Mouse (Mus musculus) adrenal gland, adult 8-10 months (tissue): Measurements from ENCODE around the gene Ccnf. TPM values are rescaled to one million over a fixed set of nuclear protein-coding genes. Genes with fewer than 3 reads are reported as not detected.

Experiments
- DNase-seq: peaks from one replicate; pipeline ENCODE4 v3.0.0; 2022
- microRNA-seq, 2 experiments: library from miRNA; unstranded; fragments of <30 nt; microRNA quantifications; one replicate each; pipeline ENCODE4 v1.2.0; 2022
- total RNA-seq, 4 experiments: library from RNA; stranded (reverse); gene quantifications; 2 replicates each; pipeline ENCODE4 v1.2.4; 2022

Ccnf gene
- total RNA-seq, 4 experiments from 2014 or later = 1.9 to 3.6 (median 2.7) TPM

DNA sequence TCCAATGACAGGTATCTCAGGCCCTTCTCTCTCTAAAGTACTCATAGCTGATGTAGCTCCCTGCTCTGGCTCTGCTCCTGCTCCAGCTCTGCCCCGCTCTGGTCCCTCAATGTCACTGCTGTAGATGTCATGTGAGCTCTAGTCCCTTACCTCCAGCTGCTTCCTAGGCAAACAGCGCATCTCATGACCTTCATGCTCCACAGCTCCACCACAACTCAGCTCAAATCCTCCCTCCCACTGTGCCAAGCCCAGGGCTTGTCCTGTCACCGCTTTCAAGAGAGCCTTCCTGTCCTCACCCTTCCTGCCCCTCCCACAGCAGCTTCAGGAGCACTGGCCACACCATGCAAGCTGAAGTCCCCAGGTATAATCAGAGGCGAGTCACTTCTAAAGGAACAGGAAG, 51.5 kb downstream of the Ccnf start:
- no peak for DNase-seq

- no peak for DNase-seq
Observed at GRCm38 (mm10) chr17:24199252-24199651, 52.0 kb downstream of the Ccnf start.

- no peak for DNase-seq
Observed at GRCm38 (mm10) chr17:24197032-24197824, 54.1 kb downstream of the Ccnf start.

- no peak for DNase-seq
Observed at GRCm38 (mm10) chr17:24195349-24195748, 55.9 kb downstream of the Ccnf start.

GRCm38 (mm10) chr17:24193769-24194168, 57.5 kb downstream of the Ccnf start:
- DNase-seq = no peak

GRCm38 (mm10) chr17:24193268-24193667, 58.0 kb downstream of the Ccnf start:
- no peak for DNase-seq

- no peak for DNase-seq
Observed at GRCm38 (mm10) chr17:24192848-24193247, 58.4 kb downstream of the Ccnf start.

DNA sequence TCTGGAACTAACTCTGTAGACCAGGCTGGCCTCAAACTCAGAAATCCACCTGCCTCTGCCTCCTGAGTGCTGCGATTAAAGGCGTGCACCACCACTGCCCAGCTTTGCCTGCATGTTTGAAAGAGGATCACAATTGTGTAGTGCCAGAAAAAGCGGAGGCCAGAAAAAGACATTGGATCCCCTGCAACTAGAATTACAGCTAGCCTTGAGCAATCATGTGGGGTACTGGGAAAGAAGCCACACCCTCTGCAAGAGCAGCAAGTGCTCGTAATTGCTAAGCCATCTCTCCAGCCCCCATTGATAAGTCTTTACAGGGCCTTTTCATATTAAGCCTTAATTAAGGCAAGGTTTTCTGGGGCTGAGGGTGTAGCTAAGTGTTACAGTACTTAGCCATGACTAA, 59.8 kb downstream of the Ccnf start:
- no peak for DNase-seq

DNA sequence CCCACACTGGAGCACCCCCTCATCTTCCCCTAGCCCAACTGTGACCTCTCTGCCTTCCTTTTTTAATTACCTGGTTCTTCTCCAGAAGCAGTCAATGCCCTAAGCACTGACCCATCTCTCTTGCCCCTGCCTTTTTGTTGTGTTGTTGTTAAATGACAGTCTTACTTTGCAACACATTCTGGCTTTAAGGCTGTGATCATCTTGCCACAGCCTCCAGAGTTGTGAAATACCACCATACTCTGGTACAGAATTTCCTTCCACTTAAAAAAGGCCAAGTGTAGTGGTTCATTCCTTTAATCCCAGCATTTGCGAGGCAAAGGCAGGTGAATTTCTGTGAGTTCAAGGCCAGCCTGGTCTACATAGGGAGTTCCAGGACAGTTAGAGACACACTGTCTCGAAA, 60.4 kb downstream of the Ccnf start:
- no peak for DNase-seq

GRCm38 (mm10) chr17:24174259-24174658, 77.0 kb downstream of the Ccnf start:
- no peak for DNase-seq

DNA sequence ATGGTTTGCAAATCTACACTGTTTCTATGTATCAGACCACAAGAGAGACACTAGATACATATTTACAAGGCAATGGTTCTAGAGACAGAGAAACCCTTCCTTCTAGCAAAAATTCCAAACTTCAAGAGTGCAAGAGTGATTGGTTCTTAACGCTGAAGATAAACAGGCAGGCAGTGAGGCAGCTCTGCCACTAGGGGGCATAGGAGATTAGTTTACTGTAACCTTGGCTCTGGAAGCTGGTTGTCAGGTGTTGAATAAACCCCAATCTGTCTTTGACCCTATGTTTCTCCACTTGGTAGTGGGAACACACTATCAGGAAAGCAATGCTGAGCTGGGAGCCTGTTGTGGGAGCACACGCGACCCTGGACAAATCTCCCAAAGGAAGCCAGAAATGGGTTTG, 77.9 kb downstream of the Ccnf start:
- DNase-seq = peak; percentile 42

Small RNA genes within 50 kb of the gene (microRNA-seq; reads per million reads assigned to microRNA genes)
- gene Mir5134 = 0.17 to 1.1 reads per million in 2 experiments
- gene Mir6965 = 0 reads per million in 2 experiments

Other genes with a start within 250 kb of the Ccnf start
- gene Prss27, start 213.3 kb downstream of the Ccnf start, total RNA-seq = under 1 TPM in 1 of 4 experiments, not detected in 3; 0.70 TPM
- gene Kctd5, start 178.0 kb downstream of the Ccnf start, total RNA-seq = 10 to 100 TPM; 13.7 to 17.7 (median 15.1) TPM
- gene Pdpk1, start 100.6 kb downstream of the Ccnf start, total RNA-seq = 10 to 100 TPM; 46.0 to 63.6 (median 61.9) TPM
- gene Amdhd2, start 87.7 kb downstream of the Ccnf start, total RNA-seq = 10 to 100 TPM; 39.3 to 64.9 (median 50.3) TPM
- gene Atp6v0c, start 81.8 kb downstream of the Ccnf start, total RNA-seq = 100 to 1,000 TPM; 416 to 520 (median 442) TPM
- gene Tbc1d24, start 45.9 kb downstream of the Ccnf start, total RNA-seq = 10 to 100 TPM; 18.8 to 24.3 (median 23.8) TPM
- 1 to 10 TPM; 1.7 to 4.2 (median 2.9) TPM for gene Ntn3, start 42.0 kb downstream of the Ccnf start, total RNA-seq
- gene Tedc2, start 30.6 kb downstream of the Ccnf start, total RNA-seq = 1 to 10 TPM; 6.1 to 9.8 (median 7.6) TPM
- under 1 TPM in 3 of 4 experiments, not detected in 1; 0.09 to 0.12 (median 0.11) TPM for gene Abca17, start 99.6 kb upstream of the Ccnf start, total RNA-seq
- gene Abca3, start 100.5 kb upstream of the Ccnf start, total RNA-seq = 10 to 100 TPM; 28.4 to 43.3 (median 35.8) TPM
- 10 to 100 TPM; 62.8 to 84.3 (median 75.4) TPM for gene Rnps1, start 163.1 kb upstream of the Ccnf start, total RNA-seq
- gene Eci1, start 175.2 kb upstream of the Ccnf start, total RNA-seq = 100 to 1,000 TPM; 142 to 242 (median 189) TPM
- 1 to 10 TPM; 2.3 to 7.2 (median 3.5) TPM for gene Dnase1l2, start 191.6 kb upstream of the Ccnf start, total RNA-seq
- gene E4f1, start 218.8 kb upstream of the Ccnf start, total RNA-seq = 10 to 100 TPM; 20.9 to 37.4 (median 26.4) TPM
- 100 to 1,000 TPM; 105 to 116 (median 107) TPM for gene Pgp, start 218.9 kb upstream of the Ccnf start, total RNA-seq
- gene Bricd5, start 222.4 kb upstream of the Ccnf start, total RNA-seq = under 1 TPM in 2 of 4 experiments, not detected in 2; 0.30 to 0.38 TPM
- 10 to 100 TPM; 24.3 to 37.6 (median 32.2) TPM for gene Mlst8, start 227.6 kb upstream of the Ccnf start, total RNA-seq
- gene Caskin1, start 237.1 kb upstream of the Ccnf start, total RNA-seq = 10 to 100 TPM; 49.1 to 61.2 (median 53.8) TPM